Mouse (Mus musculus): ENCODE data around the gene Mrm1.

The Mrm1 gene

DNA sequence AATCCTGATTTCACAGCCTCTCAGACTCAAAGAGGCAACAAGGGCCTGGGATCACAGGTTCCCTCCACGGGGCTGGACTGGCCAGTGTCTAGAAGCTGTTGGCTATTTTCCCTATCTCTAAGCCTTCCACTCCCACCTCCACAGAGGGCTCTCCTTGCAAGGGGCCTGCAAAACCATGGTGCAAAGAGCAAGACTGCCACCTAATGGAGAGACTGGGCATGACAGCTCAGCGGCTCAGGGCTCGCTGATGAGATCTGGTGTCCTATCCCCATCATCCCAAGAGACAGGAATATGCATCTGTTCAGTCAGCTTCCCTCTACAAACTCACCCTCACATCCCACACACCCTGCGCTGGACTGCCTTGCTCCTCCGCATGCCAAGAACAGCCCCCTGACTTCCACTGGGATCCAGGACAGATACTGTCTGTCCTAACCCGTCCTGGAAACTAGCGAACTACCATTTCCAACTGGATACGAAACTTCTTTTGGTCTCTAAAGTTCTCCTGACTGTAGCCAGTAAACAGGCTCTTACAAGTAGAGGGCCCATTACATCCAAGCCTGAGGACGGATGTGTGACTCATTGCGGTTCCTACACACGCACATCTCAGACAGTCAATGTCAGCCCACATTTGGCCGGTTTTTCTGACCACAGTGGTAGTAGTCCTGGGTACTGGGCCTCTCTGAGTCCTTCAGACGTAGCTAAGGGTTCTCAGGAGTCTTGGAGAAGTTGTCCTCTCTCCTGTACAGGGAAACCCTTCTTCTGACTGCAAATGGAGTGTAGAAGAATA lies 5.4 kb downstream of the Mrm1 start:
- DNase-seq: peak; percentile 79

GRCm38 (mm10) chr11:84804373-84804772 lies 14.9 kb downstream of the Mrm1 start:
- no peak for DNase-seq

DNA sequence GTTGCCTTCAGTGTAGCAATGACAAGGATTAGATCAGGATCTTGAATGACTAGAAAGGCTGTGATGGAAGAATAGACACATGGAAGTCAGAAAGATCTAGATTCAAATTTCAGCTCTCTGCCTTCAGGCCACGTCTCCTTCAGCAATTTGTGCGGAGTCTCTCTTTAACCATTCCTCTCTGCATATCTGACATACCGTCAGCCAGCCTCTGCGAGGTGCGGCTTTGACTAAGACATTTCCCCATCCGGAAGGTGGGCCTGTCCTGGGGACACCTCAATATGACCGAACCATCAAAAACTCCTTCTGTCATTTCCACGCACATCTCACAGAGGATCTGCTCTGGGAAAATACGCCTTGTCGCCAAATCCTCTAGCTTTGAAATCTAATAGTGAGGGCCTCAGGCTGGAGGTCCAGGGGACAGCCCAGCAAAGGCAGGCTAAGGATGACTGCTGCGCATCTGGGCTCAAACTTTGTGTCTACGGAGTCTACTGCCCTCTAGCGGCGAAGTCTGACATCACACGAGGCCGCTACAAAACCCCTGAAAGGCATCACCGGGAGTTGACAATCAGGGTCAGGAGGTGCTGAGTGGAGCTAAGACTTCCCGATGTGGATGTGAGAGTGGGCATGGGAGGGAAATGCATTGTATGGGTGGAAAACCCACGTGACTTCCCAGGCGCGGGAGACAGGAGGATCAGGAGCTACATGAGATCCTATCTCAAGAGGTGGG lies 21.5 kb downstream of the Mrm1 start:
- peak; percentile 82 for DNase-seq

DNA sequence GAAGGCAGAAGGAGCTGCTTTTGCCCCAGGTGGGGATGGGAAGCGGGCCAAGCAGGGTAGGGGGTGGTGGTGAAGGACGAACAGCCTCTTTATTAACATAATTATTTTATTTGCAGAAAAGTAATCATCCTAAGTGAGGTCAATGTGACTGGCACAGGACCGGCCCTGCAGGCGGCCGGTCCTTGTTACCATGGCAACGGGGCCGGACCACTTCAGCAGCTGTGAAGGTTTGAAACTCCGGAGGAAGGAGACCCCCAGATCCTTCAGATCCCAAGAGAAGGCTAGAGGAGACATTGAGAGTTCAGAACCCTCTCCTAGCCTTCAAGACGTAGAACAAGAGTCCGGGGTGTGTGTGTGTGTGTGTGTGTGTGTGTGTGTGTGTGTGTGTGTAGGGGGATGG lies 22.3 kb downstream of the Mrm1 start:
- no peak for DNase-seq

GRCm38 (mm10) chr11:84794496-84795113 lies 24.7 kb downstream of the Mrm1 start:
- peak; percentile 68 for DNase-seq

DNA sequence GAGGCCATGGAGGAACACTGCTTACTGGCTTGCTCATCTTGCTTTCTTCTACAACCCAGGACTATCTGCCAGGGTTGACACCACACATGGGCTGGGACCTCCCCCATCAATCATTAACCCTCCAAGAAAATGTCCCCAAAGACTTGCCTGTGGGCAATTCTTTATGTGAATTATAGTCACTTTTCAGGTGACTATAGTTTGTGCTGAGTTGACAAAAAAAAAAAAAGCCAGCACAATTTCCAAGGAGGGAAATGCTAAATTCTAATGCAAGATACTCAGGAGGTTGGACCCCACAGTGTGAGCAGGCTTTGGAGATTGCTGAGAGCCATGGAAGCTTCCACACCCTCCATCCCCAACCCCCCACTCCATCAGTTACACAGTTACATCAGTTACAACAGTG lies 25.8 kb downstream of the Mrm1 start:
- no peak for DNase-seq

GRCm38 (mm10) chr11:84790383-84790782 lies 28.9 kb downstream of the Mrm1 start:
- DNase-seq: no peak

DNA sequence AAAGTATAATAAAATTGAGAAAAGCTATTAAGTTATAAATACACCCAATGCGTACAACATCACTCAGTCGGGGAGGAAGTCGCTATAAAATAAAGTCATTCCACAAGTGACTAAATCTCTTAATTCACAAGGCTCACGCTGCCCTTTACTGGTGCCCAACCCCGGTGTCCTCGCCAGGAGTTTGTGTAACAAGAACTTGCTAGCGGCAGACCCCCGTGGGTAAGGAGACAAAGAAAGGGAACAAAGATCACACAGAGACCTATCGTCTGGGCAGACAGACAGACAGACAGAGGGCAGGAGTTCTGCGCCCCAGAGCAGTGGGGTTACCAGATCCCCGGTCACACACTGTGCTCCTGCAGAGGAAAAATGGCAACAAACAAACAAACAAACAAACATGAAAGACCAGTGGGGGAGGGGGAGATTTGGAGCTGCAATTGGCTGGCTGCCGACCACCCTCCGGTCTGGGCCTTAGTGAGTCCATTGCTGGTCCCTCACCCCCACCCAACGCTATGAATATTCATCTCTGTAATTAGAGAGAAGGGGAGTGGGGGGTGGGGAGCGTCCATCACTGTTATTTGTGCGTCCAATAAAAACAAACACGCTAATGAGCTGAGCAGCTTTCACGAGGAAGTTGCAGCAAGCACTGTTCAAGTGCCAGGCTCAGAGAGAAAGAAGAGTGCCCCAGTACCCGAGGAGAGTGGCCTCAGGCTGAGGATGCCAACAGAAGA lies 39.0 kb downstream of the Mrm1 start:
- no peak for DNase-seq

GRCm38 (mm10) chr11:84775560-84775959 lies 43.8 kb downstream of the Mrm1 start:
- no peak for DNase-seq

DNA sequence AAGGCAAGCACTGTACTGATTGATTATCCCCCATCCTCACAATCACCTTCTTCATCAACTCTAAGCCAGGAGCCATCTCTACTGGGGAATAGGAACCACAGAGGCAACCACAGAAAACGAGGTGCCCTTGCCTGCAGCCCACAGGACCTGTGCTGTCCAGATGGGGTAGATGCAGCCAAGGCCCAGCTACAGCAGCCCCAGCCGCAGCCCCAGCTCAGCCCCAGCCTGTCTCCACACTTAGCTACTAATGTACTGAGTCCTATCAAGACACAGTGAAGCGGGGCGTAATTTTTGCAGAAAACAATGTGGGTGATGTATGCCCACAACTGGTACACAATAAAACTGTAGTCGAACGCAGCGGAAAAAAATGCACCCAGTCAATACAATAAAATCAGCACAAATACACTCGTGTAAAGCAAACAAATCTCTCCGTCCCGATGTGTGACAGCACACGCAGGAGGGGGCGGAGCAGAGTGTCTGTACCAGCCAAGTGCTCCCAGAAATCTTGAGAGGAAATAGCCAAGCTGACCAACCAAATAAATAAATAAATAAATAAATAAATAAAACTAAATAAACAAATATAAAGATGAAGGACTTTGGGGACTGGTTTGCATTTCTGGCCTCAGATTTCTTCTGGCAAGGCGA lies 44.3 kb downstream of the Mrm1 start:
- no peak for DNase-seq

- no peak for DNase-seq
Observed at GRCm38 (mm10) chr11:84767898-84768297, 51.4 kb downstream of the Mrm1 start.

GRCm38 (mm10) chr11:84765125-84765524 lies 54.2 kb downstream of the Mrm1 start:
- no peak for DNase-seq

GRCm38 (mm10) chr11:84764527-84764961 lies 54.8 kb downstream of the Mrm1 start:
- no peak for DNase-seq

DNA sequence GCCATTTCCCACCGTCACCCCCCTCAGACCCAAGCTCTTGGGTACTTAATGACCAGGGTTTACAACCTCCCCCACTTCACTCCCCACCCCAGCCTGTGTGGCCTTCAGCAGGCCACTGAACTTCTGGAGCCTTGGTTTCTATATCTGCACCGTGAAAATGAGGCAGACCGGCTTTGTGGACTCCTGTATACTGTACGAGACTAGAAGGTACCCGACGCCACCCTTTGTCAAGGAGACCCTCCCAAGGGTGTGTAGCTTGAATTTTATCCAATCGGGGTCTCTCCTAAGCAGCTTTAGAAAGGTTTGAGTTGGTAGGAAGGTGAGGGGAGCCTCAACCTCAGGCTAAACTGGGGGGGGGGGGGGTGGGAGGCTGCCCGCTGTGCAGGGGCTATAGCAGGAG lies 55.2 kb downstream of the Mrm1 start:
- DNase-seq: no peak

Measured in liver (tissue).